Mouse (Mus musculus) lung, postnatal 25 days (tissue): ENCODE data around the gene Ccdc121.
A peak's percentile ranks its signal among the peaks of the same experiment; 100 is the strongest.

Experiments
- DNase-seq: peaks from one replicate; pipeline ENCODE4 v3.0.0; 2022; ENCODE audit warnings: low spot score

Gene Ccdc121

GRCm38 (mm10) chr1:181511307-181511706 is at the start of gene Ccdc121:
Ccdc121 (minus strand) TSS chr1:181511451.
- no peak for DNase-seq

GRCm38 (mm10) chr1:181560325-181560724 is 49.1 kb upstream of the Ccdc121 start:
- DNase-seq = no peak

GRCm38 (mm10) chr1:181559655-181560054 is 48.4 kb upstream of the Ccdc121 start:
- no peak for DNase-seq

- no peak for DNase-seq
Measured at GRCm38 (mm10) chr1:181555475-181555874, 44.2 kb upstream of the Ccdc121 start.

GRCm38 (mm10) chr1:181552533-181553410 is 41.5 kb upstream of the Ccdc121 start:
- DNase-seq = no peak

- no peak for DNase-seq
Measured at GRCm38 (mm10) chr1:181550826-181551225, 39.6 kb upstream of the Ccdc121 start.

GRCm38 (mm10) chr1:181549987-181550386 is 38.7 kb upstream of the Ccdc121 start:
- no peak for DNase-seq

GRCm38 (mm10) chr1:181545044-181545772 is 34.0 kb upstream of the Ccdc121 start:
- peak; percentile 73 for DNase-seq

GRCm38 (mm10) chr1:181543711-181544383 is 32.6 kb upstream of the Ccdc121 start:
- peak; percentile 24 for DNase-seq

- DNase-seq = peak; percentile 46
Measured at GRCm38 (mm10) chr1:181539846-181540769, 28.9 kb upstream of the Ccdc121 start.

- DNase-seq = no peak
Measured at GRCm38 (mm10) chr1:181537627-181538525, 26.6 kb upstream of the Ccdc121 start.

- no peak for DNase-seq
Measured at GRCm38 (mm10) chr1:181535165-181535873, 24.1 kb upstream of the Ccdc121 start.

- peak; percentile 93 for DNase-seq
Measured at GRCm38 (mm10) chr1:181529368-181529767, 18.1 kb upstream of the Ccdc121 start.

- DNase-seq = no peak
Measured at GRCm38 (mm10) chr1:181525996-181526395, 14.7 kb upstream of the Ccdc121 start.

GRCm38 (mm10) chr1:181523831-181524230 is 12.6 kb upstream of the Ccdc121 start:
- no peak for DNase-seq

- no peak for DNase-seq
Measured at GRCm38 (mm10) chr1:181521401-181522091, 10.3 kb upstream of the Ccdc121 start.

GRCm38 (mm10) chr1:181519137-181519536 is 7.9 kb upstream of the Ccdc121 start:
- no peak for DNase-seq

GRCm38 (mm10) chr1:181518046-181518445 is 6.8 kb upstream of the Ccdc121 start:
- no peak for DNase-seq
